Mouse (Mus musculus) embryonic facial prominence, embryonic 13.5 days (tissue): ENCODE results near the gene Pafah1b2. TPM values are rescaled to one million over a fixed set of nuclear protein-coding genes. Genes with fewer than 3 reads are reported as not detected.
A peak's percentile ranks its signal among the peaks of the same experiment; 100 is the strongest.

Source experiments
- ATAC-seq: fragments of 200-750 bp; cut with Nextera tagmentation; 2 replicates; pipeline ENCODE4 v1.8.0; 2017; ENCODE audit warnings: low read depth; ENCODE audit not compliant: insufficient number of reproducible peaks, insufficient read depth, low FRiP score, low TSS enrichment
- H3K27ac ChIP-seq: fragments of 300-500 bp; sonication (generic); 2 replicates; pipeline ENCODE4 v1.5.1; 2015; ENCODE audit warnings: moderate library complexity, mild to moderate bottlenecking, inconsistent platforms
- H3K27me3 ChIP-seq: fragments of 300-500 bp; sonication (generic); 2 replicates; pipeline ENCODE4 v1.6.1; 2015; ENCODE audit warnings: mild to moderate bottlenecking, inconsistent platforms
- H3K36me3 ChIP-seq: fragments of 300-500 bp; sonication (generic); 2 replicates; pipeline ENCODE4 v1.6.1; 2015; ENCODE audit warnings: mild to moderate bottlenecking, inconsistent platforms
- H3K4me1 ChIP-seq: fragments of 300-500 bp; sonication (generic); 2 replicates; pipeline ENCODE4 v1.6.1; 2015; ENCODE audit warnings: inconsistent platforms
- H3K4me2 ChIP-seq: fragments of 300-500 bp; sonication (generic); 2 replicates; pipeline ENCODE4 v1.6.1; 2015; ENCODE audit warnings: moderate library complexity, mild to moderate bottlenecking, inconsistent platforms
- H3K4me3 ChIP-seq: fragments of 300-500 bp; sonication (generic); 2 replicates; pipeline ENCODE4 v1.5.1; 2015; ENCODE audit warnings: mild to moderate bottlenecking, inconsistent platforms
- H3K9ac ChIP-seq: fragments of 300-500 bp; sonication (generic); 2 replicates; pipeline ENCODE4 v1.6.1; 2015; ENCODE audit warnings: mild to moderate bottlenecking, inconsistent platforms
- H3K9me3 ChIP-seq: fragments of 300-500 bp; sonication (generic); 2 replicates; pipeline ENCODE4 v1.6.1; 2016; ENCODE audit warnings: inconsistent platforms
- WGBS: fragments of 180-500 bp; shearing (Covaris S2); methylation state at CpG from one replicate; pipeline ENCODE4 v1.1.7; 2015; ENCODE audit warnings: mixed read lengths; 5-methylcytosine and 5-hydroxymethylcytosine counted together
- polyA plus RNA-seq: library from polyadenylated mRNA; unstranded; fragments of >200 nt; fragmentation: Nextera tagmentation; extraction: Ambion mirVana; gene quantifications from 2 replicates; pipeline ENCODE4 v1.2.1, GENCODE M21; 2015

The Pafah1b2 gene
- polyA plus RNA-seq, 1 experiment from 2014 or later, result 180 TPM

DNA sequence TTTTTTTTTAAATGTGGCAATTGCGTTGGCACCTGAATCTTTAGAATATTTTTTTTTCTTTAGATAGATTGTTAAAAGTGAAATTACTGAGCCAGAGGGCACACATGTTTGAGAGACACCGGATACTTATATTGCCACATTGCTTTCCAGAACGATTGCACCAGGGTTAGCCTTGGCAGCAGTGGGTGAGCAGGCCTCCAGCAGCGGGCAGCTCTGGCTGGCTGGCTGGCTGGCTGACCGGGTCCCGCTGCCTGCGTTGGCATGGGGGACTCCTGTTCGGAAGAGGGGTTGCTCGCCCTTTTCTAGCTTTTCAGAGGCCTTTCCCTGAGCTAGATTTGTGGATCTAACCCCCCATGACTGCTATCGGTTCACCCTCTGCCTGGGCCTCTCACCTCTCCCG lies 11.1 kb upstream of the Pafah1b2 start:
- 0 out of 2 replicates have a peak, but pooled peaks cover 2% of the 10 kb centered on the region for H3K4me1 ChIP-seq
- H3K27ac ChIP-seq, result no peak overlapping the region
- no peaks in the 10 kb centered on the region for H3K9me3 ChIP-seq
- ATAC-seq, result no peak
- H3K4me2 ChIP-seq, result no peak overlapping the region
- H3K27me3 ChIP-seq, result no peaks in the 10 kb centered on the region
- 89% methylated on average over 11 of the region's 11 CpGs for WGBS
- peaks cover 17% of the 10 kb centered on the region for H3K36me3 ChIP-seq
- no peak overlapping the region for H3K4me3 ChIP-seq
- no peak overlapping the region for H3K9ac ChIP-seq

- no peak overlapping the region for H3K9ac ChIP-seq
- no peak overlapping the region for H3K27ac ChIP-seq
- no peaks in the 10 kb centered on the region for H3K9me3 ChIP-seq
- whole genome bisulfite sequencing, result 87% methylated on average over 6 of the region's 6 CpGs
- no peak overlapping the region for H3K4me2 ChIP-seq
- H3K4me3 ChIP-seq, result no peak overlapping the region
- no peak for ATAC-seq
- H3K36me3 ChIP-seq, result peaks cover 18% of the 10 kb centered on the region
- H3K4me1 ChIP-seq, result peaks cover 30% of the 10 kb centered on the region
- no peaks in the 10 kb centered on the region for H3K27me3 ChIP-seq
Measured at GRCm38 (mm10) chr9:46019975-46020374, 7.5 kb upstream of the Pafah1b2 start.

DNA sequence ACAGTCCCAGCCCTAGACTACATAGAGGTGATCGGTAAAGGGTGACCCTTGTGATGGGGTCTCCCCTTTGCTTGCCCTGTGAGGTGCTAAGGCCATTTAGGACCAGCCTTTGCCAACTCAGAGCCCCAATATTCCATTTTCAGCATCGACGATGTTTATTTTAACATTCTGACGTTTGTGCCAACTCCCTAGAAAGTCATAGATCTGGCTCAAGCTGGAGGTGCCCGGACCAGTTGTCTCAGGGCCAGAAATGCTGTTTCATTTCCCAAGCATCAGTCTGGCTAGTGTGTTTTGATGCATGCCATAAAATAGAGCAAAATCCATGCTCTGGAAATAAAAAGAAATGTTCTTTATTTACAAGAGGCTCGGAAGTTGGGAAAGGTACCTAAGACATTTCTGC lies 5.8 kb upstream of the Pafah1b2 start:
- no peaks in the 10 kb centered on the region for H3K27me3 ChIP-seq
- peaks cover 45% of the 10 kb centered on the region for H3K4me1 ChIP-seq
- 89% methylated on average over 6 of the region's 6 CpGs for WGBS
- H3K4me2 ChIP-seq, result no peak overlapping the region
- no peak overlapping the region for H3K9ac ChIP-seq
- peaks cover 18% of the 10 kb centered on the region for H3K36me3 ChIP-seq
- no peak overlapping the region for H3K27ac ChIP-seq
- H3K4me3 ChIP-seq, result no peak overlapping the region
- no peak for ATAC-seq
- no peaks in the 10 kb centered on the region for H3K9me3 ChIP-seq

GRCm38 (mm10) chr9:46016417-46016816 lies 3.9 kb upstream of the Pafah1b2 start:
- peaks cover 48% of the 10 kb centered on the region for H3K4me1 ChIP-seq
- peak overlapping the region; percentile 75; the same call in 1 of the 2 replicates for H3K4me2 ChIP-seq
- no peak for ATAC-seq
- H3K36me3 ChIP-seq, result peaks cover 16% of the 10 kb centered on the region
- H3K4me3 ChIP-seq, result no peak overlapping the region
- 60% methylated on average over 4 of the region's 4 CpGs for WGBS
- no peaks in the 10 kb centered on the region for H3K9me3 ChIP-seq
- H3K27ac ChIP-seq, result peak overlapping the region; percentile 86
- H3K9ac ChIP-seq, result no peak overlapping the region
- H3K27me3 ChIP-seq, result no peaks in the 10 kb centered on the region

DNA sequence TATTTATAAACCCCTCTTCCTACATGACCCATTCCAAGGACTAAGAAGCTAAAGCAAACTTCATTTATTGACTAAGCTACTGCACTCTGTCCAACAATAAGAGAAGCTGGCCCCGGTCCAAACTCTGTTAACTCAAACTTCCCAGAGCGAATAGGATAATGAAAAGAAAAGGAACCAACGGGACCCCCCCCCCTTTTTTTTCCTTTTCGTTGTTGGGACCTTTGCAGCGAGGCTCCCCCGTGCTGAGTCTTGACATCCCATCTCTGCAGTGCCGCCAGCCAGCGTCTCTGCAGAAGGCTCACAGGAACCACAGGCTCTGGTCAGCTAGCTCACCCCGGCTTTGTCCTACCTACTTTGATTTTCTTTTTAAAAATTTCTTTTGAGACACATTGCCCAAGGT lies 3.3 kb upstream of the Pafah1b2 start:
- Histone ChIP-seq H3K4me2 (peak overlapping the region; percentile 75), H3K4me3 (peak overlapping the region; percentile 16; the same call in 1 of the 2 replicates)

DNA sequence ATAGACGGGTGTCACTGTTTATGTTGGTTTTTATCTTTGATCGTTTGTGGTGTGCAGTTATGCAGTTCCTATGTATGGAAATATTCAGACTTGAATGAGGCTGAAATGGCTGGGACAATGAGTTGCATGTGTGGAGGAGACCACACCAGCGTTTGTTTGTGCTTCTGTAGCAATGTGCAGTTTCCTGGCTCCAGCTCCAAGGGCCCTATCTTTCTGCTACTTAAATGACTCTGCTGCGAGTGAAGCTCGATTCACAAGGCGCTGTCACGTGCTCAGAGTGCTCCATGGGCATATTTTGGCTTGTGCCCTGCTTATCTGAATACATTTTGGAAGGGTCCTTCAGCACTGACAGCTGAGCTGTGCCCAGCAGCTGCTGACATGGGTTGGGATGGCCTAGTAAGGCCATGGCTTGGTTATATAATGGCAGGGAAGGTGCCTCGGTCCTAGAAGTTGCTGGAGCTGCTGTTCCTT lies 2.6 kb upstream of the Pafah1b2 start:
- 16% methylated on average over 8 of the region's 8 CpGs for WGBS

More for the DNA sequence above, 3.3 kb upstream of the Pafah1b2 start:
- Histone ChIP-seq H3K9me3 (no peaks in the 10 kb centered on the region), H3K4me1 (peaks cover 48% of the 10 kb centered on the region), H3K36me3 (peaks cover 10% of the 10 kb centered on the region), H3K27me3 (no peaks in the 10 kb centered on the region), H3K9ac (no peak overlapping the region), H3K27ac (peak overlapping the region; percentile 86)
- no peak for ATAC-seq
- 20% methylated on average over 9 of the region's 9 CpGs for WGBS

GRCm38 (mm10) chr9:46014251-46014681 lies 1.8 kb upstream of the Pafah1b2 start:
- ATAC-seq, result no peak
- Histone ChIP-seq H3K27ac (peak overlapping the region; percentile 68), H3K4me2 (peak overlapping the region; percentile 75), H3K27me3 (no peaks in the 10 kb centered on the region), H3K36me3 (peaks cover 8% of the 10 kb centered on the region), H3K4me1 (peaks cover 48% of the 10 kb centered on the region), H3K4me3 (peak overlapping the region; percentile 96), H3K9ac (peak overlapping the region; percentile 54), H3K9me3 (no peaks in the 10 kb centered on the region)
- 2% methylated on average over 10 of the region's 10 CpGs for WGBS

More for the DNA sequence above, 2.6 kb upstream of the Pafah1b2 start:
- Histone ChIP-seq H3K4me3 (peak overlapping the region; percentile 16), H3K27me3 (no peaks in the 10 kb centered on the region), H3K27ac (peak overlapping the region; percentile 86), H3K4me2 (peak overlapping the region; percentile 75), H3K9ac (peak overlapping the region; percentile 12; the same call in 1 of the 2 replicates), H3K4me1 (peaks cover 48% of the 10 kb centered on the region), H3K9me3 (no peaks in the 10 kb centered on the region), H3K36me3 (peaks cover 8% of the 10 kb centered on the region)
- ATAC-seq, result 0 out of 2 replicates have a peak, but pooled peaks have one; percentile 17

- peak overlapping the region; percentile 89 for H3K27ac ChIP-seq
Measured at GRCm38 (mm10) chr9:46013616-46014015, 1.1 kb upstream of the Pafah1b2 start.

GRCm38 (mm10) chr9:46013009-46013586 lies 608 bp upstream of the Pafah1b2 start:
- peak; percentile 26; the same call in 1 of the 2 replicates for ATAC-seq
- Histone ChIP-seq H3K4me3 (peak overlapping the region; percentile 96), H3K36me3 (no peaks in the 10 kb centered on the region), H3K9ac (peak overlapping the region; percentile 97), H3K27me3 (no peaks in the 10 kb centered on the region), H3K9me3 (no peaks in the 10 kb centered on the region), H3K27ac (peak overlapping the region; percentile 89), H3K4me1 (peaks cover 47% of the 10 kb centered on the region), H3K4me2 (peak overlapping the region; percentile 75)
- WGBS, result under 1% methylated on average over 46 of the region's 46 CpGs

More at GRCm38 (mm10) chr9:46013616-46014015, 1.1 kb upstream of the Pafah1b2 start:
- ATAC-seq, result no peak
- Histone ChIP-seq H3K9me3 (no peaks in the 10 kb centered on the region), H3K36me3 (peaks cover 1% of the 10 kb centered on the region; the same call in 1 of the 2 replicates), H3K4me1 (peaks cover 48% of the 10 kb centered on the region), H3K4me2 (peak overlapping the region; percentile 75), H3K4me3 (peak overlapping the region; percentile 96), H3K27me3 (no peaks in the 10 kb centered on the region), H3K9ac (peak overlapping the region; percentile 97)
- 1% methylated on average over 5 of the region's 5 CpGs for WGBS

DNA sequence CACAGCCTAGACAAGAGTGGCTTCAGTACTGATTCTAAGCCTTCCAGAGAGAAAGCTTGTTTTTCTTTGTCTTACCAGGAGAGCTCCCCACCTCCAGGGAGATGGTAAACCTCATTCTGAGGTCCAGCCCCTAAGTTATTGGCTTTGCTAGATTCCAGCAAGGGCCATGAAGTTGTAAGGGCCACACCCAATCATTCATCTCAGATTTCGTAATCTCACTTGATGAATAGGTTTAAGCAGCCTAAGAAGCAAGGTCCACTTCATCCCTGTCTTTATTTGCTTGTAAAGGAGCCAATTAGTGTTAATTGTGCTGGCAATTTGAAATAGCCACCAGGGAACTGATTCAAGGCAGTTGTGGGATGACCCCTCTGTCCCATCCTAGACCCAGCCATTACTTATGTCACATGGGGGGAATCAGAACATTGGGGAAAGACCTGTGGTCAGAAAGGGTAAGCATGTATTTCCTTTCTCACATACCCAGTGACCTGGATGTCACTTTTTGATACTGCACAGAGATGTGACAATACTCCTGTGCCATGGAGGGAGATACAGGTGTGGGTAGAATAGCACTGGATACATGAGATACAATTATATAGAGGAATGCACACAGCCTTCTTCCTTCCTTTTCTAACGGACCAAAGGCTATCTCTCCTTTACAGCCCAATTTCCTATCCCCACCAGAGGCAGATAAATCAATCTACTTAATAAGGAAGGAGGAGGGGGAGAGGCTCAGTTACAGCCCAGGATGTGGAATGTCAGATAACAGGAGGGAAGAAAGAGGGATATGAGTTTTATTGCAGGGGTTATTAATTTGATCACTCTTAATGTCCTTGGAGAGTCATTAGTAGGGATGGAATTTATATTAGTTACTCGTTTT lies 1.2 kb downstream of the Pafah1b2 start:
- H3K9me3 ChIP-seq, result no peaks in the 10 kb centered on the region
- ATAC-seq, result no peak
- no peaks in the 10 kb centered on the region for H3K36me3 ChIP-seq
- no peak overlapping the region for H3K4me3 ChIP-seq
- no peak overlapping the region for H3K27ac ChIP-seq
- 53% methylated on average over 3 of the region's 3 CpGs for WGBS
- H3K4me1 ChIP-seq, result peaks cover 33% of the 10 kb centered on the region
- H3K4me2 ChIP-seq, result peak overlapping the region; percentile 75; the same call in 1 of the 2 replicates
- H3K9ac ChIP-seq, result no peak overlapping the region
- no peaks in the 10 kb centered on the region for H3K27me3 ChIP-seq

- 42% methylated on average over 1 of the region's 1 CpGs for WGBS
- no peak overlapping the region for H3K27ac ChIP-seq
- no peaks in the 10 kb centered on the region for H3K27me3 ChIP-seq
- H3K4me1 ChIP-seq, result peaks cover 16% of the 10 kb centered on the region
- H3K4me3 ChIP-seq, result no peak overlapping the region
- H3K36me3 ChIP-seq, result no peaks in the 10 kb centered on the region
- H3K4me2 ChIP-seq, result no peak overlapping the region
- H3K9me3 ChIP-seq, result no peaks in the 10 kb centered on the region
- no peak for ATAC-seq
- H3K9ac ChIP-seq, result no peak overlapping the region
Measured at GRCm38 (mm10) chr9:46009669-46009983, 2.9 kb downstream of the Pafah1b2 start.
